ENCODE assay signal across 7 mouse cellular contexts in the genomic region with DNA sequence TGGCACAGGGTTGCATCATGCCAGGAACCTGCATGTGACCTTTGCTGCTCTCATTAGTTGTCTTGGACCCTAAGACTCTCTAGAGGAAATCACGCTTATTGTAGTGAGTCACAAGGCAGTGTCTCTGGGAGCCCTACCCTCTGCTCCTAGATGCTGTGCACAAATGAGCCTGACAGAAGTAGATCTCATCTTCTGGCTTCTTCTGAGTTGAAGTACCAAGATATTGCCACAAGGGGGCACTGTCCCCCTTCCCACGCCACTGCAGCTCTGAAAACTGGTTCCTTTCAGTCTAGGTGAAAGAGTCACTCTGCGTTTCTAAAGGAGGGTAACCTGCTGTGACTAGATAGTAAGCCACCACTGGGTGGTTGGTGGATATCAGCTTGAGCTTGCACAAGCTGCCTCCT.
DNase-seq lines count a peak whose midpoint lies in the region; ATAC-seq lines count a peak whose summit lies in the region.

No protein-coding gene starts in this region.

- no peaks in the 10 kb centered on the region for H3K36me3 ChIP-seq in forebrain, embryonic 13.5 days (ENCODE audit: poor library complexity, severe bottlenecking)
- H3K36me3 ChIP-seq in hindbrain, embryonic 12.5 days: no peaks in the 10 kb centered on the region

- peak; percentile 70 for ATAC-seq in forebrain, embryonic 13.5 days
- ATAC-seq in hindbrain, embryonic 12.5 days (ENCODE audit: low FRiP score): peak; percentile 62

- H3K27ac ChIP-seq in forebrain, embryonic 13.5 days: no peak overlapping the region
- H3K27ac ChIP-seq in hindbrain, embryonic 12.5 days: no peak overlapping the region

- H3K4me3 ChIP-seq in forebrain, embryonic 13.5 days: no peak overlapping the region
- H3K4me3 ChIP-seq in hindbrain, embryonic 12.5 days: no peak overlapping the region

- no peaks in the 10 kb centered on the region for H3K27me3 ChIP-seq in forebrain, embryonic 13.5 days
- no peaks in the 10 kb centered on the region for H3K27me3 ChIP-seq in hindbrain, embryonic 12.5 days

- no peak overlapping the region for H3K9ac ChIP-seq in forebrain, embryonic 13.5 days
- H3K9ac ChIP-seq in hindbrain, embryonic 12.5 days: no peak overlapping the region

- peak; percentile 81 for DNase-seq in R1 (ENCODE audit: low read depth, low spot score)
- peak; percentile 61 for DNase-seq in cerebellum, adult 11 months
- DNase-seq in layer of hippocampus, adult 8-10 months (ENCODE audit: low spot score in 2 of 2): peak; percentile 58 to 86
- DNase-seq in lung, postnatal 14 days: peak; percentile 79
- DNase-seq in retina, postnatal 7 days (ENCODE audit: low read depth, low spot score): peak; percentile 52

- H3K4me2 ChIP-seq in forebrain, embryonic 13.5 days: no peak overlapping the region
- no peak overlapping the region for H3K4me2 ChIP-seq in hindbrain, embryonic 12.5 days (replicated peaks)

- 4% methylated on average over 3 of the region's 3 CpGs for WGBS in forebrain, embryonic 13.5 days
- 8% methylated on average over 3 of the region's 3 CpGs for WGBS in hindbrain, embryonic 12.5 days

- peaks cover 10% of the 10 kb centered on the region for H3K4me1 ChIP-seq in forebrain, embryonic 13.5 days
- peaks cover 13% of the 10 kb centered on the region for H3K4me1 ChIP-seq in hindbrain, embryonic 12.5 days

- no peaks in the 10 kb centered on the region for H3K9me3 ChIP-seq in forebrain, embryonic 13.5 days (replicated peaks)
- H3K9me3 ChIP-seq in hindbrain, embryonic 12.5 days (replicated peaks): no peaks in the 10 kb centered on the region
